Mouse (Mus musculus): Measurements from ENCODE around the gene Il23a.
A peak's percentile ranks its signal among the peaks of the same experiment; 100 is the strongest.
"Not testable (repeated sequence)": the region's sequence is repeated elsewhere in the genome, so short reads cannot be mapped to it uniquely, and the experiment has no call there.

Gene Il23a

DNA sequence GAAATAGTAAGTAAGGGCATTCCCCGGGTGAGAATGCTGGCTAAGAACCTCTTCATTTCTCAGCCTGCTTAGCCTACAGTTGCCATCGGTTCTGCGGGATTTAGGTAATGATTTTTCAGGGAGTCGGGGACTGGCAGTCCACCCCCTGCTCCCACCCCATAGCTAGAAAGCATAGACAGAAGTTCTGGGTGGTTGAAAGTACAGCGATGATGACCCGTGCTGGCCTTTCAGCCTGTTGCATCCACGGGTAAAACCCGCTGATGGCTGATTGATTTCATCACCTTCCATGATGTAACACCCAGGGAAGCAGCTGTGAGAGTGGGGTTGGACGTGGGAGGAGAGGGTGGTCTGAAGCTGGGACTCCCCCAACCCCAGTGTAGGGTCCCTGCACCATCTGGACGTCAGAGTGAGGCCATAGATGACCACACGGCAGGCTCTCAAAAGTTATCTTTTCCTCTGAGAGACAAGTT, at the start of gene Il23a:
TSS of gene Il23a (minus strand) at position 51 of the 470 bp plus-strand sequence.
- no peak for DNase-seq

DNA sequence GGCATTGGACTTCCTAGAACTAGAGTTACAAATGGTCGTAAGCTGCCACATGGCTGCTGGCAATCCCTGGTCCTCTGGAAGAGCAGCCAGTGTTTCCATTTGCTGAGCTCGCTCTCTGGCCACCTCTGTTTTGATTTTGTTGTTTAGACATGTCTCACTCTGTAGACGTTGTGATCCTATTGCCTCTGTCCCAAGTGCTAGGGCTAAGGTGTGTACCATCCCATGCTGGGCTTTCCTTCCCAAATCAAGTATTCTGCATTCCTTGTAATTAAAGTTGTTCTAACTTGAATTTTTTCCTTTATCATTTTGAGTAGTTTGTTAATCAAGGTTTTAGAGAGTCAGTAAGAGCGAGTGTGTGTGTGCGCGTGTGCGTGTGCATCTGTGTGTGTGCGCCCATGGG, 49.0 kb upstream of the Il23a start:
- DNase-seq, result no peak

DNA sequence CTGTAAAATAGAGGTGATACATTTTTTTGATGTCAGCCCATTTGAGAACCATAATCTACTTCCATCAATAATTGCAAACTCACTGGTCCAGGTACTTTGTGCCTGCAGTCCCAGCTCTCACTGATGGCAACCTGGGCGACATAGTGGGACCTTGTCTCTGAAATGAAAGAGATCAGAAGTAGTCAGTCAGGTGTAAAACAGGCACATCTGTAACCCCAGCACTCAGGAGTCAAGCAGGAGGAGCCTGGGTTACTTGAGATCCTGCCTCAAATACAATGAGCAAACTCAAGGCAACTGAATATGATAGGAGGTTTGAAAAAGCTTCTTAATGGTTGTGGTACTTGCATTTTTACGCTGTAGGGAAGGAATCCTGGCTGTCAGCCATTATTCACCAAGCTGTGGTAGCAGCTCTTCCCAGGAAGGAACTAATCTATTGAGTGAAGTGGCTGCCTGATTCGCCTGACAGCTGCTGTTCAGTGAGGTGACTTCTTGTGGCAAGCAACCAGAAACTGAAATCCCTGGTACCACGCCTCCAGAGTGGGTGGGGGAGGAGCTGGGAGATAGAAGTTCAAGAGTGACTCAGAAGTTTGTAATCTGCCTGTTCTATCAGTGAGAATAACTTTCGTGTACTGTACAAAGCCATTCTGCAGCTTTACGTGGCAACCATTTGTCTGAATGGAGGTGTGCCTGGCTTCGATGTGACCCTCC, 46.2 kb upstream of the Il23a start:
- DNase-seq, result peak; percentile 79

DNA sequence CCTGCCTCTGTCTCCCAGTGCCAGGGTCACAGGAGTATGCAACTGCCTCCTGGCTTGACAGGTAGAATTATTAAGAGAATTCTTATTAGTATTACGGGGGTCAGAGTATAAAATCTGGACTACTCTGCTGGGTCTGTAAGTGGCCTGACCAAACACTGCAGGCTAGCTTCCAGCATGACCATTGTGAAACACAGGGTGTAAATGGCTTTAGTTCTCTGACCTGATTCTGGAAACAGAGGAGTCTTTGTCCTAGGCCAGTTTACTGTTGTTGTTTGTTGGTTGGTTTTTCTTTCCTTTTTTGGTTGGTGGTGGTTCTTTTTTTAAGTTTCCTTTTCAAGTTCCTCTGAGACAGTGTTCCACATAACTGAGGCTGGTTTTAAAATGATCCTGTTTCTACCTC, 44.9 kb upstream of the Il23a start:
- DNase-seq, result no peak

DNA sequence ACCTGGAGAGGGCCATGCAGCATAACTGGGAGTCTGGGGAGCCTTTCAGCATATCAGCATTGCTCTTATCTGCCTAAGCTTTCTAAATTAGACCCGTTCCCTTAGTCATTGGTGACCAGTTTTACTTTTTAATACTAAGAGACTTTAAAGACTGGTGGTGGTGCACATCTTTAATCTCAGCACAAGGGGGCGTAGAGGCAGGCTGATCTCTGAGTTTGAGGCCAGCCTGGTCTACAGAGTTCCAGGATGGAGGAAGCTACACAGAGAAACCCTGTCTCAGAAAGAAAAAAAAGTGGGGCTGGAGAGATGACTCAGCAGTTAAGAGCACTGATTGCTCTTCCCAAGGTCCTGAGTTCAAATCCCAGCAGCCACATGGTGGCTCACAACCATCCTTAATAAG, 41.7 kb upstream of the Il23a start:
- no peak for DNase-seq

DNA sequence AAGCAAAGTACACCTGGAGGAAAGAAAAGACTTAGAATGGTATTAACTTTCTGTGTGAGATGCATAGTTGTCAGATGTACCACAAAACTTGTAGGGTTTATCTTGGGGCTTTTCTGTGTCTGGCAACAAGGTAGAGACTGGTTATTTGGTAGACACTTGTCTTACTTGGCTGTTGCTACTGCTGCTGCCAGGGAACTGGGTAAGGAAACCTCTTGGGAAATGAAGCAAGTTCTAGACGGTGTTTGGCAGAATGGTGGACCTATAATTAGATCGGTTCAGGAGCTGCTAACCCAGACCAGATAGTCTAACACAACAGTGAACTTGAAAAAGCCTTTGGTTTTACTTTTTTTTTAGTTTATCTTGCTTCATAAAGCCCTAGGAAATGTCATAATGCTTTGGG, 40.4 kb upstream of the Il23a start:
- no peak for DNase-seq

DNA sequence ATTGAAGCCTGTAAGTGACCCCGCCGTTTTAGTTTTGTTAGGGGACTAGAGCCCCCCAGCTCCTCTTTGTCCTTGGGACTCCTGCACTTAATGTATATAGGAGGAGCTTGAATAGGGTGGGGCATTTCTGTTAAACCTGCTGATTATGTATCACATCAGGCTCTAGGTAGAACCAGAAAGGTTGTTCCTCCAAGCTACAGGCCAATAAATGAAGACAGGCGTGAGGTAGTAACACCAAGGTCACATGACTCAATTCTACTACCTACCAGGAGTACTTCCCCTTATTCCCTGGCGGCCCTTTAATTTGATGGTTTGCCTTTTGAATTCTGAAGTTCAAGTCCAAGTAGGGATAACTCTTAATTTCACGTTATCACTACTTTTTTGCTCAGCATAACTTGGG, 39.9 kb upstream of the Il23a start:
- DNase-seq, result no peak

DNA sequence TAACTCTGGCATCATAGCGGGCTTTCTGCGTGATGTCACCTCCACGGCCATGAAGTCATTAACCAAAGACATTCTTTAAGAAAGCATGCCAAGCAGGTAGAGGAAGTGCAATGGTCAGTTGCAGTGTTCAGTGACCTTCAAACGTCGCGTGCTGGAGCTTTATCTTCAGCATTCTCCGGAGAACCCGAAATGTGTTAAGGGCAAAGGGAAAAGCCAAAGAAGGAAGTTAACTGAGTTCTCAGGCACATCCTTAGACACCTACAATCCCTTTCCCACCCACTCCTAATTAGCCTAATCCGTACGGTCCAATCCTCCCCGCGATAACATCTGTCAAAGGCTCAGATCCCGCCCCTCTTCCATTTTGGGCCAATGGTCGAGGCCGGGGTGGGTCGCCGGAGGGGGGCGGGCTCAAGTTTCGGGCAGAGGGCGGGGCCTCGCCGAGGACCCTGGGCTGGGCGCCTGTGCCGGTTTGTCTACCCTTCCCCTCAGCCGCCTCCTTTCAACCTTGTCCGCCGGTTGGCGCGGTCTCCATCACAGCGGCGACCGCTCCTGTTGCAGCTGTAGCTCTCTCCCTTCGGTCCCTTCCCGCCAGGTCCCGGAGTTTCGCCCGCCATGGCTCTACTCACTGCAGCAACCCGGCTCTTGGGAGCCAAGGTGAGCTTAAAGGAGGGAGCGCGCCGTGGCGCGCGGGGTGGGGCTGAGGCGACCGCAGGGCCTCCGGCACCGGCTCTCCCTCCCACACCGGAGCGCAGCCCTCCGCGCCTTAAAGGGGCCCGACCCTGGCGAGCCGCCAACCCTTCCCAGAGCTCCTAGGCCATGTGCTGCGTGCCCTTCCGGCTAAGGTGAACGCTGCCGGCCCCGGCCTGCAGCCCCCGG, 39.0 kb upstream of the Il23a start, which contains the start of gene Cs:
TSS of gene Cs (plus strand) at position 429 of the 876 bp plus-strand sequence.
- peak; percentile 97 for DNase-seq

DNA sequence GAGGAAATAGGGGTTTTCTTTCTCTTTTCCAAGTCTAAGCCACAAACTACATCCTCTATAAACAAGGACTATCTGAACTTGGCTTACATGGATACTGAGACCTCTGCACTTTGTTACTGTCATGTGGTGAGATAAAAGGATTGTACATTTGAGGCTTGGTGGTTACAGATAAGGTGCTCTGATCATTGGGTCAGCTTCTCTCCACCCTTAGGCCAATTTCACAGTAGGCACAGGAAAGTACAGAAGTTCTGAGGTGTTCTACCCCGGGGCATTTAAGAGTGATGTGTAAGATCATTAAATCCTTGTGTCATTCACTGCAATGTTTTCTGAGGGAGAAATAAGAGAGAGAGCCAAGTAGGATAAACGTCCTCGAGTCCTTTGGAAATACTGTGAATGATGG, 38.0 kb upstream of the Il23a start:
- no peak for DNase-seq

DNA sequence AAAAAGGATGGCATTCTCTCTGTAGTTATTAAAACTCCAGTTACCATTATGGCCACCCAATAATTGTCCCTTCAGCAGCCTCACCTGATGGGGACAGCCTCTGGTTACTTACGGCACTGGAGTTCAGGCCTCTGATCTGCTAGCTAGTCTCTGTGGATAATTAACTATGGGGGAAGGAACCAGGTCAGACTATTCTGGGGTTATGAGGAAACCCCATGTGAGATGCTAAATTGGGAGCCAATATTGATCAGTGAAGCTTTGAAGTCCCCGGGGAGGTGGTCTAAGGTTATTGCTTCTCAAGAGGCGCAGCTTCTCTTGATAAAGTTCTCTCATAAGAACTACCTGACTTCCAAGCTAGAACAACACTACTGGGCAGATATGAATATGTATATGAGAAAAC, 37.6 kb upstream of the Il23a start:
- DNase-seq, result no peak

DNA sequence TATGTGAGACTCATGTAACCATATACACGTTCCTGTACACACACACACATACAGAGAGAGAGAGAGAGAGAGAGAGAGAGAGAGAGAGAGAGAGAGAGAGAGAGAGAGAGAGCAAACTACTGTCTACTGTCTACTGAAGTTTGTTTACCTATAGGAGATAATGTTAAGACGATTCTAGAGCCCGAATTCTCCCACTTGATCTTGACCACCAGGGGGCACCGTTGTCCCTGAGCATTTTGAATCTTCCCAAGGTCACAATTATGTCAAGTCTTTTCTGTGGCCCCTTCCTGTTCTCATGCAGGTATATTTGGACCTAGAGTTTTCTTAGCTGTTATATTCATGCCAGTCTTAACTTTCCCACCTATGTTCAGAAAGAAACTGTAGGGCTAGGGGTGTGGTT, 37.0 kb upstream of the Il23a start:
- DNase-seq, result peak; percentile 90

DNA sequence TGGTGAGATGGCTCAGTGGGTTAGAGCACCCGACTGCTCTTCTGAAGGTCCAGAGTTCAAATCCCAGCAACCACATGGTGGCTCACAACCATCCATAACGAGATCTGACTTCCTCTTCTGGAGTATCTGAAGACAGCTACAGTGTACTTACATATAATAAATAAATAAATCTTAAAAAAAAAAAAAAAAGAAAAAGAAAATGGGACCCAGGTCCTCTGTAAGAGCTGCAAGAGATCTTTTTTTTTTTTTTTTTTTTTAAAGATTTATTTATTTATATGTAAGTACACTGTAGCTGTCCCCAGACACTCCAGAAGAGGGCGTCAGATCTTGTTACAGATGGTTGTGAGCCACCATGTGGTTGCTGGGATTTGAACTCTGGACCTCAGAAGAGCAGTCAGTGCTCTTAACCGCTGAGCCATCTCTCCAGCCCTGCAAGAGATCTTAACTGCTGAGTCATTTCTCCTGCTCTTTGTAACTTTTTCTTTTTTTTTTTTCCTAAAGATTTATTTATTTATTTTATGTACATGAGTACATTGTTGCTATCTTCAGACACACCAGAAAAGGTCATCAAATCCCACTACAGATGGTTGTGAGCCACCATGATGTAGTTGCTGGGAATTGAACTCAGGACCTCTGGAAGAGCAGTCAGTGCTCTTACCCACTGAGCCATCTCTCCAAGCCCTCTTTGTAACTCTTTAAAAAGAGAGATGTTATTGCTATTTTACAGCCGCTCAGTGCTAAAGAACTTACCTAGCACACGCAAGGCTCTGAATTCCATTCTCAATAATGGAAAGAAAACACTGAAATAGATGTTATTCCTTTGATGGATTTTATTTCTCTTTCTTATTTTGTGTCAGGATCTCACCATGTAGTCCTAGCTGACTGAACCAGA, 34.1 kb upstream of the Il23a start:
- not testable (repeated sequence) for DNase-seq

DNA sequence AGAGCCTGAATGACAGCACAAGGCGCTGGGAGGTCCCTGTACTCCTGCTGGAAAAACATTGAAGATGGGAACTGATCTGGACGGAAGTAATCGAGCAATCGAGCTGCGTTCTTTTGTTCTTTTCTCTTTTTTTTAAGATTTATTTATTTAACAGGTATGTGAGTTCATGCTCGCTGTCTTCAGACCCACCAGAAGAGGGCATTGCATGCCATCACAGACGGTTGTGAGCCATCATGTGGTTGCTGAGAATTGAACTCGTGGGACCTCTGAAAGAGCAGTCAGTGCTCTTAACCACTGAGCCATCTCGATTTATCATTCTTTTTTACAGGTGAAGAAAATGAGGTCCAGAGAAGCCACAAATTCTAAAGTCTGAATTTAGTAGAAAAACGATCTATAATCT, 29.1 kb upstream of the Il23a start:
- DNase-seq, result no peak

DNA sequence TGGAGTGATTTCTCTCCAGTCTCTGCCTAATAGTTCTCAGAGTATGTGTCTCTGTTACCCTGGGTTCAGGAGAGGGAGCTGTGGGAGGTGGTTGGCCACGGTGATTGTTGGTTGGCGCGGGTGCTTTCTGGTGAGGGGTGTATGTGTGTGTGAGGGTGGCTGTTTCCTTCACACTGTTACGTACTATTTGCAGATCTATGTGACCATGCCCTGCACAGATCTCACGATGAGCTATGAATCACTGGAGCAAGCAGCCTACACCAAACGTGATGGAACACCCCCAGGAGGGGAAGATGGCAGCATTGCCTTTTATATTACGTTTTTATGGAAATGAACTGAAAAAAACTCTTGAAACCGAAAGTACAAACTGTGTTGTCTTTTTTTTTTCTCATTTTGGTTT, 28.3 kb upstream of the Il23a start:
- no peak for DNase-seq

DNA sequence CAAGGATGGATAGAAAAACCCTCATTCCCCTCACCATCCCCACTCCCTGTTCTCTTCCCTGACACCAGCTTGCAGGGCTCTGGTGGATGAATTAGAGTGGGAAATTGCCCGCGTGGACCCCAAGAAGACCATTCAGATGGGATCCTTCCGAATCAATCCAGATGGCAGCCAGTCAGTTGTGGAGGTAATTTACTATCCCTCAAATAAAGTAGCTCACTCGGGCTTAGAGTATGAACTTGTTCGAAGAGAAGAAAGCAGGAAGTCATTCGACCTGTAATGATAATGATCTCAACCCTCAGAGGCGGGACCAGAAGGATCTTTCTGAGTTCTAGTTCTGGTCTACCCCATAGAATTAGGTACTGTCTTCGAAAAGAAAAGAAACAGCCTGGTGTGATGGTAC, 25.0 kb upstream of the Il23a start:
- no peak for DNase-seq

DNA sequence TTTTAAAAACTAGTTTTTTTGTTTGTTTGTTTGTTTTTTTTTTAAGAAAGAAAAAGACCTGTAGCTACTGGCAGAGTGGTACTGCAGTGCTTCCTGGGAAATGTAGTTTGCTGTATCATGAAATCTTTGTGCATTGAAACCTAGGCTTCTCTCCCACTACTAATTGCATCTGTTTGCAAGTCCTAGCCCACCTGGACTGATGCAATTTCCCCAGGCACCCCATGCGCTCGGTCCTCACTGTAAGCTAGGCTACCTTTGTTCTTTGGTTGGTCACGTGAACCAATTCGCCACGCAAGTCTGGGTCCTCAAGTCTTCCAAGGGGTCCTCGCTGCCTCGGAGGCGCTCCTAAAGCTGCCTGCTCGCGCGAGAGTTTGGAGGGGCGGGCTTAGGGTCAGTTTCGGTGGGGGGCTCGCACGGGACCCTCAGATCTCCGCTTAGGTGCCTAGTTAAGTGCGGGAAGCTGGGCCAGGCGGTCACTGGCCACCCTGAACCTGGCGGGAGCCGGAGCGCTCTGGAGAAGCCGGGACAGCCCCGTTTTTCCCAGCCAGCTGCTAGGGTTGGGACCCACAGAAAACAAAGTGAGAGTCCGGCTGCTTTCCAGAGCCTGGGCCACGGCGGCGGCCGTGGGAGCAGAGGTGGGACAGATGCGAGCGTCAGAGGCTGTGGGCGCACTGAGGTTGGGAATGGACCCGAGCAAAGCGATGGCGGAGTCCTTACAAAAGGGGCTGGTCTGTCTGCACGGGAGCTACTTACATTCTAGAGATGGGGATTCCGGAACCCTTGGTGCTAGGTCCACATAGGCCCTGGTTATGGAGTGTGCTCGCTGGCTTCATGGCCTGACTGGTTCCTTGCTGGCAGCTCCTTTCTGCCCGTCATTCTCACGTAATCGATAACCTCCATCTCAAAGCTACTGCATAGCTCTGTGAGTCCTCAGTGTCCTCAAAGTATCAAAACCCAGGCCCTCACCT, 23.9 kb upstream of the Il23a start, which contains the start of gene Cnpy2:
TSS of gene Cnpy2 (plus strand) at position 319 of the 968 bp plus-strand sequence.
- DNase-seq, result peak; percentile 79

DNA sequence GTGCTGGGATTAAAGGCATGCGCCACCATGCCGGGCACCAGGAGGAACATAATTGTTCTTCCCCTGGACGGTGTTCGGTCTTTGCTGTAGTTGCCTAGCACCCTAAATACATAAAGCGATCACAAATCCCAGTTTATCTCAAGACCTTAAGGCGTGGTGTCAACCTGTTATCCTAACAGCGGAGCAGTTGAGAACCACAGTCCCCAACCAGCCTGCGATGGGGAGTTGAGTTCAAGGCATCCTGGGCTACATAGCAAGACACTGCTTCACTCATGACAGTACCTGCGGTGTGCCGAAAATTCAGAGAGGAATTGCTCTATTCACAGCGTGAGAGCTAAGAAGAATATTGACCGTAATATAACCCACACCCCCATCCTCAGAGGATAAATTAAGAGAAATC, 23.1 kb upstream of the Il23a start:
- no peak for DNase-seq

DNA sequence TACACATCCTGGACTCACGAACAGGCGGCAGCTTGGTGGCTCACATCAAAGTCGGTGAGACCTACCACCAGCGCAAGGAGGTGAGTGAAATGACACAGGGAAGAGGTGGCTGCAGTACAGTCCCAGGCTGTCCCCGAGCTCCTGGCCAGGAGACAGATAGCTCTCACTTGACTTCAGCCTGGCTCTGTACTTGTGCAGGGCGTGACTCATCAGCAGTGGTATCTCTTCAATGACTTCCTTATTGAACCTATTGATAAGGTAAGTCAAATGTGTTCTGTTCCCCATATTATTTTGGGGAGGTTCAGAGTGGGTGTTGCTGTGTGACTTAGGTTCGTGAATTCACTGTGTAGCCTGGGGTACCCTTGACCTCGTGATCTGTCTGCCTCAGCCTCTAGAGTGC, 17.0 kb upstream of the Il23a start:
- DNase-seq, result no peak

DNA sequence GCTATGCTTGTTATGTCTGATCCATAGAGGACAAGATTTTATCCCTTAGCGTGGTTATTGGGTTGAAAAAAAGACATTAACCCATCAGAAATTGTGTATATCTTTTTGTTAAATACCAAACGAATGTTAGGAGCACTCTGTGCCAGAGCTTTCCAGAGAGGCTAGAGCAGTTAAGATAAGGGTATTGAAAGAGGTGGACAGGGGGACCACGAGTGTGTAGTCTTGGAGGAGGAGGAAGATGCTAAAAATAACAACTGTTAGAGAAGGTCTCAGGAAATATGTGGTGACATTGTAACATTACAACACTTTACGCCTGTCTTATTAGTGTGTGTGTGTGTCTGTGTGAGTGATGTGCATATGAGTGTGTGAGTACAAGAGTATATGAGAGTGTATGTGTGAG, 12.3 kb upstream of the Il23a start:
- DNase-seq, result no peak

DNA sequence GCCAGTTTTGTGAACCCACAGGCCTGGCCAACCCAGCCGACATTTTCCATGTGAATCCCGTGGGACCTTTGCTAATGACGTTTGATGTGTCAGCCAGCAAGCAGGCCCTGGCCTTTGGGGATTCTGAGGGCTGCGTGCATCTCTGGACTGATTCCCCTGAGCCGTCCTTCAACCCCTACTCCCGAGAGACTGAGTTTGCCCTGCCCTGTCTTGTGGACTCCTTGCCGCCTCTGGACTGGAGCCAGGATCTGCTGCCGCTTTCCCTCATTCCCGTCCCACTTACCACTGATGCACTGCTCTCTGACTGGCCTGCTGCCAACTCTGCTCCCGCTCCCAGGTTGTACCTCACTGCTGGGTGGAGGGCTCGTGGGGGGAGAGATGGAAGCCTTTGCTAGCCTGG, 11.6 kb upstream of the Il23a start:
- peak; percentile 21 for DNase-seq

DNA sequence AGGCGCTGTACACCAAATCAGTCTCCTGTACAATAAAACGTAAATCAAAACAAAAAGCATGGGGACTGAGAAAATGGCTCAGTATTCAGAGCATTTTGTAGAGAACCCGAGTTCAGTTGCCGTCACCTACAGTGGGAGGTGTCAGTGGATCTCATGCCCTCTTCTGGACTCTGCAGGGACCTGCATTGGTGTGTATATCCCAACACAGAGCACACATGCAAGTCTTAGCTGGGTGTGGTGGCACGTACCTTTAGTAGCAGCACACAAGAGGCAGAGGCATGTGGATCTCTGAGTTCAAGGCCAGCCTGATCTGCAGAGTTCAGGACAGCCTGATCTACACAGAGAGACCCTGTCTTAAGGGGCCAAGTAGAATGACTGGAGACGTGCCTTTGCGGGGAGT, 11.1 kb upstream of the Il23a start:
- DNase-seq, result no peak

Measured in lung, postnatal 14 days (tissue).